Mouse (Mus musculus) hindbrain, postnatal 0 days (tissue): ENCODE data around the gene Tmed10. TPM values are rescaled to one million over a fixed set of nuclear protein-coding genes. Genes with fewer than 3 reads are reported as not detected.

Experiments used
- ATAC-seq: fragments of 200-750 bp; cut with Nextera tagmentation; 2 replicates; pipeline ENCODE4 v1.8.0; 2017; ENCODE audit warnings: mild to moderate bottlenecking, moderate TSS enrichment, moderate library complexity
- DNase-seq: peaks from one replicate; pipeline ENCODE4 v3.0.0-alpha.2; 2015; ENCODE audit warnings: low spot score
- H3K27ac ChIP-seq: fragments of 300-500 bp; sonication (generic); 2 replicates; pipeline ENCODE4 v1.5.1; 2014; ENCODE audit warnings: mild to moderate bottlenecking
- H3K27me3 ChIP-seq: fragments of 300-500 bp; sonication (generic); 2 replicates; pipeline ENCODE4 v1.6.1; 2014; ENCODE audit warnings: low read length, mixed read lengths; ENCODE audit not compliant: insufficient read depth
- H3K36me3 ChIP-seq: fragments of 300-500 bp; sonication (generic); 2 replicates; pipeline ENCODE4 v1.6.1; 2014; ENCODE audit warnings: low read length, mixed read lengths; ENCODE audit not compliant: insufficient read depth
- H3K4me1 ChIP-seq: fragments of 300-500 bp; sonication (generic); 2 replicates; pipeline ENCODE4 v1.6.1; 2014; ENCODE audit warnings: antibody characterized with exemption, low read length, mixed read lengths; ENCODE audit not compliant: insufficient read depth
- H3K4me2 ChIP-seq: fragments of 300-500 bp; sonication (generic); 2 replicates; pipeline ENCODE4 v1.6.1; 2014; ENCODE audit warnings: low read depth, mild to moderate bottlenecking, low read length, moderate library complexity, mixed read lengths
- H3K4me3 ChIP-seq: fragments of 300-500 bp; sonication (generic); 2 replicates; pipeline ENCODE4 v1.5.1; 2014; ENCODE audit warnings: low read length
- H3K9ac ChIP-seq: fragments of 300-500 bp; sonication (generic); replicated peaks from 2 replicates; pipeline ENCODE4 v1.6.1; 2014; ENCODE audit warnings: mild to moderate bottlenecking, low read length, moderate library complexity, mixed read lengths
- H3K9me3 ChIP-seq: fragments of 300-500 bp; sonication (generic); 2 replicates; pipeline ENCODE4 v1.6.1; 2016; ENCODE audit warnings: low read length, mixed read lengths
- CTCF ChIP-seq: IDR thresholded peaks from 2 replicates; pipeline ENCODE4 v1.5.1; 2016; ENCODE audit warnings: antibody characterized with exemption, control low read depth, low read depth
- WGBS: fragments of 180-500 bp; shearing (Covaris S2); extraction: QIAGEN DNeasy Blood & Tissue Kit; methylation state at CpG from one replicate; pipeline ENCODE4 v1.1.7; 2014; 5-methylcytosine and 5-hydroxymethylcytosine counted together
- polyA plus RNA-seq: library from polyadenylated mRNA; unstranded; fragments of >200 nt; fragmentation: Nextera tagmentation; extraction: Ambion mirVana; gene quantifications from 2 replicates; pipeline ENCODE4 v1.2.1, GENCODE M21; 2015
- total RNA-seq: library from RNA; depleted of rRNA; stranded (reverse); fragments of >200 nt; gene quantifications from 2 replicates; pipeline ENCODE4 v1.2.3, GENCODE M21; 2014

Gene Tmed10
- total and polyA plus RNA-seq, 2 experiments from 2014 or later, result 55.0 to 222 TPM

DNA sequence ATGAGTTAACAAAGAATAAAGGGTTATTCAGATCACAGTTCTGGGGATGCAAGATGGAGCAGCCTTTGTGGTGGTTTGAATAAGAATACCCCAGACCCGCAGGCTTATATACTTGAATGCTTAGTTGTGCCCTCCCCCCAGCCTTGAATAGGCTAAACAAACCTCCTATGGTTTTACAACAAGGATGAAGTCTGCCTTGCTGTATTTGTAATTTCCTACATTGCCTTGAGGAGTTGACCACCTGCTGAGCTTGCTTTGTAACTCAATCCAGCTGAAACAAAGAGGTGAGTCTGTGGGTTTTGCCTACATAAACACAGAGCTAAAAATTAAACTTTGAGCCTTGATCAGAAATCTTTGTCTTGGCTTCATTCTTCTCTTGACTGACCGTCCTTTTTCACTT, 36.5 kb upstream of the Tmed10 start:
- WGBS, result 20% methylated on average over 2 of the region's 2 CpGs
- Histone ChIP-seq H3K4me1 (no peaks in the 10 kb centered on the region), H3K9ac (no peak overlapping the region), H3K36me3 (no peaks in the 10 kb centered on the region), H3K4me2 (no peak overlapping the region), H3K27me3 (no peaks in the 10 kb centered on the region), H3K4me3 (no peak overlapping the region), H3K27ac (no peak overlapping the region), H3K9me3 (no peaks in the 10 kb centered on the region)
- DNase-seq, result no peak
- no peak for ATAC-seq
- TF ChIP-seq CTCF, result no peak

DNA sequence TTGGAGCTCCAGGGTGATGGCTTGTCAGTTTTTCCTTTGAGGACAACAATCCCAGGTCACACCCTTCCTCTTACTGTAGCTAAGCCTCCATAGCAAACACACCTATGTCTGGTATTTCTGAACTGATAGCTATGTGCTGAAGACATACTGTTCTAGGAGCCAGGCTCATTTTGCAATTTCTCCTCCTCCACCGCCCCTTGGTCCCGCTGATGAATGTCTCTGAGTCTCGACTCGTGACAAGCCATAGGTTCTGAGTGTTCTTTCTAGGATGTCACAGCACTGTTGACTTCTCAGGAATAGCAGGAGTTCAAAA, 23.3 kb upstream of the Tmed10 start:
- Histone ChIP-seq H3K27me3 (no peaks in the 10 kb centered on the region), H3K9me3 (no peaks in the 10 kb centered on the region), H3K36me3 (no peaks in the 10 kb centered on the region), H3K4me2 (no peak overlapping the region), H3K4me3 (no peak overlapping the region), H3K4me1 (no peaks in the 10 kb centered on the region), H3K9ac (no peak overlapping the region), H3K27ac (no peak overlapping the region)
- WGBS, result 87% methylated on average over 4 of the region's 4 CpGs
- ATAC-seq (no peak), DNase-seq (no peak)
- TF ChIP-seq CTCF, result no peak

DNA sequence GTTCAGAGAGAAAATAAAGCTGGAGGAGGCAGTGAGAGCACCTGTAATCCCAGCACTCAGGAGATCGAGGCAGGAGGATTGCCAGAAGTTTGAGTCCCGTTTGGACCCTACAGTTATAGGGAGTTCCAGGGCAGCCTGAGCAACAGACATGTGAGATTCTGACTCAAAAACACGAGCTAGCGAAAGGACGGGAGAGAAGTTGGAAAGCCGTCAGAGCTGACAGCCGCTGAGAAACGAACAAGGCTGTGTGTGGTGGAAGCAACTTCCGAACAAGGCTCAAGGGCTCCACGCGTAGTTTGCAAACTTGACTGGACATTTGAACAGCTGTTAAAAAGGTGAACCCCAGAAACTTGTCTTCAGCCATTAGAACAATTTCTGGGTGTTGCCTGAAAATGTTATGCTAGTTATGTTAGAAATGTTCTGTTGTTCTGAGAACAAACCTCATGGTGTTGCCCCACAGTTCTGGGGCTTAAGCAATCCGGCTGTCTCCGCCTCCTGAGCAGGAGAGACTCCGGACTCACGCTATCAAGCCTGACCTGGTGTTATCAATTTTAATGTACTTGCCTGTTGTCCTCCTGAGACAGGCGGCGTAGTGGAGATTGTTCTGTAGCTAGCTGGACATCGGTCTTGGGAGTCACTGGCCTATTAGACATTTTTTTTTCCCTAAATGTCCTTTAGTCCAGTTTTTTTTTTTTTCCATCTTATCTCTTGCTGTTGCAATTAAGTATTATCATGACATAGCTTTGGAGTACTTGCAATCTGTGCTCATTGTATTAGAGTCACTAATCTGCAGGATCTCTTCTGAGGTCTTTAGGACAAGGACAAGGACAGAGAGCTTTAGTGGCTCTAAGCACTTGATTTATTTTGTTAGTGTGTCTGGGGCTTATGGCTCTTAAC, 22.7 kb upstream of the Tmed10 start:
- 76% methylated on average over 18 of the region's 18 CpGs for WGBS
- H3K27me3 ChIP-seq, result no peaks in the 10 kb centered on the region

DNA sequence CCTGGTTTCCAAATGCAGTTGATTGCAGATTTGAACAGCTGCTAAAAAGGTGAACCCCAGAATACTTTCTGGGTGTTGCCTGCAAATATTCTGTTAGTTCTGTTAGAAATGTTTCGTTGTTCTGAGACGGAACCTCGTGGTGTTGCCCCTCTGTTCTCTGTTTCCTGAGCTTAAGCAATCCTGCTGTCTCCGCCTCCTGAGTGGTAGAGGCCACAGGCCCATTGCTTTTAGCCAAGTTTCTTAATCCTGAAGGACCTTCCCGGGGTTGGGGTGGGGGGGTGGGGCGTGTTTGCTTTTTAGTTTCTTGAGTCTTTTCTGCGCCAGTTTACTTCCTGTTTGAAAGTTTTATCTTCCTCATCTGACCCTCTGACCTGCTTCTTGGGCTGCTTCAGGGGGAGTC, 19.3 kb upstream of the Tmed10 start:
- no peak for TF ChIP-seq CTCF
- ATAC-seq, result no peak
- DNase-seq, result no peak
- WGBS, result 76% methylated on average over 7 of the region's 7 CpGs
- Histone ChIP-seq H3K4me1 (no peaks in the 10 kb centered on the region), H3K27me3 (no peaks in the 10 kb centered on the region), H3K9me3 (no peaks in the 10 kb centered on the region), H3K4me3 (no peak overlapping the region), H3K9ac (no peak overlapping the region), H3K4me2 (no peak overlapping the region), H3K36me3 (no peaks in the 10 kb centered on the region), H3K27ac (no peak overlapping the region)

More for the DNA sequence above, 22.7 kb upstream of the Tmed10 start:
- ATAC-seq (no peak), DNase-seq (no peak)
- Histone ChIP-seq H3K9me3 (no peaks in the 10 kb centered on the region), H3K4me2 (no peak overlapping the region), H3K4me3 (no peak overlapping the region), H3K9ac (no peak overlapping the region), H3K36me3 (no peaks in the 10 kb centered on the region), H3K27ac (no peak overlapping the region), H3K4me1 (no peaks in the 10 kb centered on the region)
- no peak for TF ChIP-seq CTCF

DNA sequence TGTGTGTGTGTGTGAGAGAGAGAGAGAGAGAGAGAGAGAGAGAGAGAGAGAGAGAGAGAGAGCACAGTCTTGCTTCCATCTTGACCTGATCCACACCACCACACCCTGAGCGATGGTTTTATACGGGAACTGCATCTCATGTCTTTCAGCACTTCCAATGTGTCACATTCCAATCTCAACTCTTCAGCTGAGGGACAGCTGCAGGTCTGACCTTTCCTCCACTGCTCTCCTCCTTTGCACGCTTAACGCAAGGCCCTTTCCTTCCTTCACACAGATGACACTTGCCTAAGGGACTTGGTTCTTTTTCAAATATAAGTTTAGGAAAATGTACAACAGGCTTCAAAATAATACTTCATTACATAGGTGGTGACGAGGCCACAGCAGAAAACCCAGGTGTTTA, 18.9 kb upstream of the Tmed10 start:
- no peak for TF ChIP-seq CTCF
- no peak for DNase-seq
- H3K4me3 ChIP-seq, result no peak overlapping the region
- H3K27ac ChIP-seq, result no peak overlapping the region
- no peak overlapping the region for H3K9ac ChIP-seq
- H3K4me2 ChIP-seq, result no peak overlapping the region
- no peaks in the 10 kb centered on the region for H3K36me3 ChIP-seq
- no peaks in the 10 kb centered on the region for H3K4me1 ChIP-seq
- H3K27me3 ChIP-seq, result no peaks in the 10 kb centered on the region
- no peak for ATAC-seq
- WGBS, result 78% methylated on average over 5 of the region's 5 CpGs
- H3K9me3 ChIP-seq, result no peaks in the 10 kb centered on the region

DNA sequence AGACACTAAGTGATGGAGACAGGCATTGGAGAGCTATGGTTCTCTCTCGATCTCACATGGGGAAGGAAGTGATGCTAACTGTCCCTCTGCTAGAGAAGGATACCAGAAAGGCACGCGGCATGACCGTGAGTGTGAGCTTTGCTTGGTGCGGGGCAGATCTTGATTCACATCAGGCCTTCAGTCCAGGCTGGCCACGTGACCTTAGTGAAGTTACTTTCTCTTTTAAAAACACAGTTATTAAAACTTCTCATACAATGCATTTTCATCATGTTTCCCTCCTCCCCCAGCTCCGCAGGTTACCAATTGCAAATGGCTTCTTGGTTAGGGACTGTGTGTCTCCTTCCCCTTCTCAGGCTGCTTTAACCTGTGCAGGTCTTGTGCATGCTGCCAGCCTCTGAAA, 16.5 kb upstream of the Tmed10 start:
- WGBS, result 93% methylated on average over 7 of the region's 7 CpGs
- DNase-seq (no peak), ATAC-seq (no peak)
- TF ChIP-seq CTCF, result no peak
- Histone ChIP-seq H3K27ac (no peak overlapping the region), H3K36me3 (no peaks in the 10 kb centered on the region), H3K27me3 (no peaks in the 10 kb centered on the region), H3K4me1 (no peaks in the 10 kb centered on the region), H3K4me3 (no peak overlapping the region), H3K4me2 (no peak overlapping the region), H3K9ac (no peak overlapping the region), H3K9me3 (no peaks in the 10 kb centered on the region)
